ENCODE assay signal across 18 mouse cellular contexts in the genomic region with DNA sequence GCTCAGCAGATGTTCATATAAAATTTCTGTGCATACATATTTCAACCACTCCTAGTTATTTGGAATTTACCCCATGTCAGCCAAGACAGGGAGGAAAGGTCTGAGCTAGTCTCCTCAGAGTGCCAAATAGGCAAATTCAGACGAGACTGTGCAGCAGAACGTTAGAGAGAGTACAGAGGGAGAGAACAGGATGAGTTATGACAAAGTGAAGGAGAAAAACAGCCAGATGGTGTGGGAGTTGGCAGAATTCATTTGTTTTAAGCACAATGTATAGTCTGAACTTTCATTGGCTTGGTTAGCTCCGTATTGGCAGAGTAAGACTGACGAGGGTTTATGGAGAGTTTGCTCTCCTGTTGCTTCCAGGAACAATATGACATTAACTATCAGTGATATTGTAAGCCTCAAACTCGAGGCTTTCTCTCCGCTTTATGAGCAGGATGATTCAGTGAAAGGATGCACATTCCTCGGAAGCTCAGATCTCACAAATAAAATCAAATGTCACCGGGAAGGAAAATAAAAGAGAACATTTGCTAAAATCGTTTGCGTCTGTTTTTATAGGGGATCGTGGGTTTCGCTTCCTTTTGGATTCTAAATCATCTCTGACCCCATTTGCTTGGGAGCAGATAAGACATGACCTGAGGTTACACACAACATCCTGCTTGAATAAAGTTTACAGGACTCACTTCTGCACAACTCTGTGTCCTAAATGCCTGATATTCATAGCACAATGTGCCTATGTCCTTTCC.
A peak's percentile ranks its signal among the peaks of the same experiment; 100 is the strongest.
DNase-seq lines count a peak whose midpoint lies in the region; ATAC-seq and TF ChIP-seq lines count a peak whose summit lies in the region.
"Had no signal": no experiment of that assay in that cellular context is flagged by ENCODE, and none has a peak within 500 bp of the region (broad histone marks: within the 10 kb centered on the region; RNA-seq: fewer than 3 reads in every experiment).

No protein-coding gene starts in this region.

- H3K27ac ChIP-seq in forebrain, embryonic 15.5 days (replicated peaks) = no peak overlapping the region
- no peak overlapping the region for H3K27ac ChIP-seq in forebrain, embryonic 12.5 days
- H3K27ac ChIP-seq in midbrain, embryonic 11.5 days (ENCODE audit: low read depth, low read length) = no peak overlapping the region
- H3K27ac ChIP-seq in midbrain, embryonic 10.5 days (replicated peaks) = no peak overlapping the region
- H3K27ac ChIP-seq in hindbrain, postnatal 0 days = no peak overlapping the region
- H3K27ac ChIP-seq: limb, embryonic 12.5 days; neural tube, embryonic 12.5 days had no signal

- no peak overlapping the region for H3K4me3 ChIP-seq in forebrain, embryonic 15.5 days
- H3K4me3 ChIP-seq in forebrain, embryonic 12.5 days (replicated peaks) = no peak overlapping the region
- H3K4me3 ChIP-seq in midbrain, embryonic 11.5 days (ENCODE audit: low read depth, low read length) = no peak overlapping the region
- no peak overlapping the region for H3K4me3 ChIP-seq in midbrain, embryonic 10.5 days
- H3K4me3 ChIP-seq in hindbrain, postnatal 0 days (ENCODE audit: low read length) = no peak overlapping the region
- H3K4me3 ChIP-seq: limb, embryonic 12.5 days; neural tube, embryonic 12.5 days had no signal

- 70% methylated on average over 12 of the region's 12 CpGs for WGBS in forebrain, embryonic 15.5 days
- WGBS in forebrain, embryonic 12.5 days = 79% methylated on average over 12 of the region's 12 CpGs
- WGBS in midbrain, embryonic 11.5 days = 75% methylated on average over 12 of the region's 12 CpGs
- 74% methylated on average over 12 of the region's 12 CpGs for WGBS in midbrain, embryonic 10.5 days
- WGBS in hindbrain, postnatal 0 days = 66% methylated on average over 12 of the region's 12 CpGs

- peak; percentile 67 for ATAC-seq in forebrain, embryonic 15.5 days (replicated peaks)
- ATAC-seq in forebrain, embryonic 12.5 days (ENCODE audit: low FRiP score) = no peak
- no peak for ATAC-seq in midbrain, embryonic 11.5 days (ENCODE audit: low FRiP score)
- ATAC-seq in hindbrain, postnatal 0 days = no peak
- ATAC-seq: lung, postnatal 0 days had no signal

- H3K27me3 ChIP-seq in forebrain, embryonic 15.5 days = no peaks in the 10 kb centered on the region
- no peaks in the 10 kb centered on the region; the same call in 1 of the 2 replicates for H3K27me3 ChIP-seq in forebrain, embryonic 12.5 days
- no peaks in the 10 kb centered on the region for H3K27me3 ChIP-seq in midbrain, embryonic 11.5 days (ENCODE audit: control insufficient read depth, insufficient read depth, low read length)
- no peaks in the 10 kb centered on the region for H3K27me3 ChIP-seq in midbrain, embryonic 10.5 days (ENCODE audit: low read depth, poor library complexity, severe bottlenecking)
- no peaks in the 10 kb centered on the region for H3K27me3 ChIP-seq in hindbrain, postnatal 0 days (ENCODE audit: insufficient read depth, low read length)
- H3K27me3 ChIP-seq: neural tube, embryonic 12.5 days had no signal

- H3K4me2 ChIP-seq in forebrain, embryonic 15.5 days (replicated peaks) = no peak overlapping the region
- no peak overlapping the region for H3K4me2 ChIP-seq in forebrain, embryonic 12.5 days
- H3K4me2 ChIP-seq in midbrain, embryonic 11.5 days = no peak overlapping the region
- no peak overlapping the region for H3K4me2 ChIP-seq in hindbrain, postnatal 0 days (ENCODE audit: low read depth, low read length)
- H3K4me2 ChIP-seq: limb, embryonic 12.5 days; neural tube, embryonic 12.5 days had no signal

- DNase-seq in midbrain, embryonic 11.5 days (ENCODE audit: low spot score, missing footprints) = peak; percentile 79
- DNase-seq in midbrain, embryonic 10.5 days (ENCODE audit: low spot score) = no peak
- DNase-seq in kidney, adult 8-10 months = peak; percentile 5 to 50
- no peak for DNase-seq in left cerebral cortex, postnatal 10 days (ENCODE audit: extremely low spot score in 1 of 2, low spot score in 2 of 2)
- DNase-seq in hindbrain, postnatal 0 days (ENCODE audit: low spot score) = no peak
- DNase-seq in ovary, adult 18-20 months (ENCODE audit: low spot score) = no peak
- DNase-seq: cerebellum, adult 2 months; heart, adult 11 months; heart, postnatal 10 days; layer of hippocampus, postnatal 36 days; midbrain, embryonic 14.5 days; right cerebral cortex, adult 18-20 months had no signal

- intact Hi-C loops in left cerebral cortex, postnatal 10 days (cut with DNase I) = no loop called here

- no peaks in the 10 kb centered on the region for H3K4me1 ChIP-seq in forebrain, embryonic 15.5 days
- H3K4me1 ChIP-seq in forebrain, embryonic 12.5 days = peaks cover 2% of the 10 kb centered on the region; the same call in 1 of the 2 replicates
- H3K4me1 ChIP-seq in midbrain, embryonic 11.5 days (ENCODE audit: control insufficient read depth, insufficient read depth, low read length) = no peaks in the 10 kb centered on the region
- H3K4me1 ChIP-seq in midbrain, embryonic 10.5 days = peaks cover 6% of the 10 kb centered on the region
- no peaks in the 10 kb centered on the region for H3K4me1 ChIP-seq in hindbrain, postnatal 0 days (ENCODE audit: insufficient read depth, low read length)
- H3K4me1 ChIP-seq: neural tube, embryonic 12.5 days had no signal

- no peaks in the 10 kb centered on the region for H3K9me3 ChIP-seq in forebrain, embryonic 15.5 days
- no peaks in the 10 kb centered on the region for H3K9me3 ChIP-seq in forebrain, embryonic 12.5 days
- no peaks in the 10 kb centered on the region for H3K9me3 ChIP-seq in midbrain, embryonic 11.5 days (ENCODE audit: control insufficient read depth, low read length)
- H3K9me3 ChIP-seq in midbrain, embryonic 10.5 days (replicated peaks) = no peaks in the 10 kb centered on the region
- no peaks in the 10 kb centered on the region for H3K9me3 ChIP-seq in hindbrain, postnatal 0 days (ENCODE audit: low read length)
- H3K9me3 ChIP-seq: G1E; limb, embryonic 12.5 days; neural tube, embryonic 12.5 days had no signal

- TF ChIP-seq CTCF in hindbrain, postnatal 0 days (IDR thresholded peaks at IDR 0.05; ENCODE audit: low read depth) = no peak

- no peaks in the 10 kb centered on the region for H3K36me3 ChIP-seq in forebrain, embryonic 15.5 days
- H3K36me3 ChIP-seq in forebrain, embryonic 12.5 days (replicated peaks) = no peaks in the 10 kb centered on the region
- no peaks in the 10 kb centered on the region for H3K36me3 ChIP-seq in midbrain, embryonic 11.5 days (ENCODE audit: control insufficient read depth, insufficient read depth, low read length)
- H3K36me3 ChIP-seq in midbrain, embryonic 10.5 days = no peaks in the 10 kb centered on the region
- H3K36me3 ChIP-seq in hindbrain, postnatal 0 days (ENCODE audit: insufficient read depth, low read length) = no peaks in the 10 kb centered on the region
- H3K36me3 ChIP-seq: G1E; limb, embryonic 12.5 days; neural tube, embryonic 12.5 days had no signal

- H3K9ac ChIP-seq in forebrain, embryonic 15.5 days (replicated peaks) = no peak overlapping the region
- H3K9ac ChIP-seq in forebrain, embryonic 12.5 days = no peak overlapping the region
- H3K9ac ChIP-seq in midbrain, embryonic 11.5 days (ENCODE audit: low read length) = no peak overlapping the region
- no peak overlapping the region for H3K9ac ChIP-seq in hindbrain, postnatal 0 days (replicated peaks; ENCODE audit: low read length)
- H3K9ac ChIP-seq: limb, embryonic 12.5 days; neural tube, embryonic 12.5 days had no signal

Comparison
In these comparisons a context has a peak if more than half of its experiments do, and no peak if none do; other contexts are left out.
1. DNase-seq: peak in midbrain, embryonic 11.5 days (single experiment) and kidney, adult 8-10 months (2 of 2); none in midbrain, embryonic 10.5 days (single experiment), left cerebral cortex, postnatal 10 days (0 of 2), hindbrain, postnatal 0 days (single experiment) and ovary, adult 18-20 months (single experiment).